Mouse (Mus musculus) layer of hippocampus, adult 9-10 months (tissue): Measurements from ENCODE around the gene Map1b.

Source experiments
- DNase-seq: peaks from one replicate; pipeline ENCODE4 v3.0.0; 2022; ENCODE audit warnings: low spot score

The Map1b gene

DNA sequence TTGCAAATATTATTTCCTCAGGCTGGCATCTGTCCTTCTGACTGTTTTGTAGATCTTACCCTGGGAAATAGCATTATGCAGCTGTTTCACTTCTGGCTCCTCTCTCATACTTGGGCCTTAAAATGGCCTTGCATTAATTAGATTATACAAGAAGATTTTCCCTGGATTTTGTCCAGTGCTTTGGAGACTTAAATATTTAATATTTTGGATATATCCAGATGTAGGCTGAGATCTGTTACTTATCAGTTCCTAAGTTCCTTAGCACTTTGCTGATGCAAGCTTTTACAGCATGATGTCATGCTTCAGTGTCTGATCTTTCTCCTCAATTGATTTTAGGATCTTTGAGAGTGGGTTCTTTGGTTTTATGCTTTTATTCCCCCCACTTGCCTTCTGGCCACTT is 11.6 kb upstream of the Map1b start:
- no peak for DNase-seq

DNA sequence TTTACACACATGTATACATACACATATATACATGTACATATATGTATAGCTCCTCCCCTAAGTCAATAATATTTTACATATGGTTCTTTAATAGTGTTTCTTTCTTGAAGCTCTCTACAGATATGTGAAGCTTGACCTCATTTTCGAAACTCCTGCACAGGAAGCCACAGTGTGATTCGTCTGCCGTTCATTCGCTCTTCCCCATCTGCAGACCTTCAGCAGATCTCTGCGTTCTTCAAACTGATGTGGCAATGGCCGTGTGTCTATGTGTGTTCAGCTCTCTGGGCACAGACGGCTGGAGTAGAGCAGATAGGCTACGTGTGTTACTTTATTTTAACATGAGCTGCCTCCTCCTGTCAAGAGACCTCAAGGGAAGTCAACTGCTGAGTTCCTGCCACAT is 9.2 kb upstream of the Map1b start:
- no peak for DNase-seq

DNA sequence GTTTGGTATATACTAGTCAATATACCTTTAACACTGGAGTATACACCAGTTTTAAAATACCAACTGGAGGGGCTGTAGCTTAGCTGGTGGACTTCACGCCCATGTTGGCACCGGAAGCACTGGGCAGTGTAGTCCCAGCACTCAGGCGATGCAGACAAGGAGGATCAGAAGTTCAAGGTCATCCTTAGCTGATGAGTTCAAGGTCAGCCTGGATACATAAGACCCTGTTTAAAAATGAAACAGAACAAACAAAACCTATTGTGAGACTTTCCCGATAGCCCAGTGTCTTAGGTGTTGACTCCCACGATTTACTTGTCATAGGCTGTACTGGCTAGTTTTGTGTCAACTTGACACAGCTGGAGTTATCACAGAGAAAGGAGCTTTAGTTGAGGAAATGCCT is 1.5 kb upstream of the Map1b start:
- DNase-seq: no peak

DNA sequence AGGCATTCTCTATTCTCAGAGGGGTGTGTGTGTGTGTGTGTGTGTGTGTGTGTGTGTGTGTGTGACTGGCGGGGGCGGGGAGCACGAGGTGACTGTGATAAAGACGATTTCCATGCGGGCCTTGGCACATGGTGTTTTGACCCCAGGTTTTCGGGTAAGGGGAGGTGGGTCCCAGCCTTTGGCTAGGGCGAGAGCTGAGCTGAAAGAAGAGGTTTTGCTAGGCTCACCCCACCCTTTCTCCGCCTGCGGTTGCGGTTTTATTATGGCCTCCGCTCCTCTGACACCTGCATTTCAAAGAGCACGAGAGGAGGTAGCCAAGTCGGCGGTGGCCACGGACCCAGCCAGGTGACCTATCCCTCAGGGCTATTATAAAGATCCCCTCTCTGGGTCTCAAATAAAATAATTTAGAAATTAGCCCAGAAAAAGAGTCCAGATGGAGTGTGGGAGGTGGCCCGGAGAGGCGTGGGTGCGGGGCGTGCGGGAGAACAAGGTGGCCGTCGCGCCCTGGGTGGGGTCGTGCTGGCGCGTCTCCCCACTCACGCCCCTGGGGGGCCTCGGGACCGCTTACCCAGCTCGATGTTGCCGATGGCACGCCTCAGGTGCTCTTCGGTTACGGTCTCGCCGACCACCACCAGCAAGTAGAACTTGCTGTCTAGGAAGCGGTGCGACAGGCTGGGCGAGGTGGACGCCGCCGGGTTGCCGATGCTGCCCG is 448 bp downstream of the Map1b start:
- DNase-seq: no peak

DNA sequence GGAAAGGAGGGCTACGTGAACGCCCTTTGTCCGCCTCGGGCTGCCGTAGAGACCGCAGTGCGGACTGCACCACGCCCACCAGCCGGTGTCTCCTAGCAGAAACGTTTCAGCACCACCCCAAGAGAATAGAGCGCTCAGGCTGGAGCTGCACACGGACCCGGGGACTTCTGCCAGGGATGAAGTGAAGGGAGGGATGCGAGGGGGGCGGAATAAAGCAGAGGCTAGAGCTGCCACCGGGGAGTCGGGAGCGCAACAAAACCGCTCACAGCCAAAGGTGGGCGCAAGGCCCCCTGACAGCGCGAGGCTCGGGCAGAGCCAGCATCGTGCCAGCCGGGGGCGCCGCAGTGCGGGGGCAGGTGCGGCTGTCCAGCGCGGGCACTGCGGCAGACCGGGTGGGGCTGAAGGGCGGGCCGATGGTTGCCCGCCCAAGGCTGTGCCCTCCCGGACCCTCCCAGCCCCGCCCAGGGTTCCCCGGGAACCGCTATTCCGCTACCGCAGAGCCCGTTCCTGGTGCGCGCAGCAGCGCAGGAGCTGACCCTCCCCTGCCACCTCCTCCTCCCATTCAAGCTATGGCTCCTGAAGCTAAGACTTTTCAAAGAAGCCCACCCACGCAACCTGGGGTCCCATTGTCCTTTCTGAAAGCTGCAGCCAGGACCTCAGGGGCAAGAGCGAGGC is 1.3 kb downstream of the Map1b start:
- no peak for DNase-seq

DNA sequence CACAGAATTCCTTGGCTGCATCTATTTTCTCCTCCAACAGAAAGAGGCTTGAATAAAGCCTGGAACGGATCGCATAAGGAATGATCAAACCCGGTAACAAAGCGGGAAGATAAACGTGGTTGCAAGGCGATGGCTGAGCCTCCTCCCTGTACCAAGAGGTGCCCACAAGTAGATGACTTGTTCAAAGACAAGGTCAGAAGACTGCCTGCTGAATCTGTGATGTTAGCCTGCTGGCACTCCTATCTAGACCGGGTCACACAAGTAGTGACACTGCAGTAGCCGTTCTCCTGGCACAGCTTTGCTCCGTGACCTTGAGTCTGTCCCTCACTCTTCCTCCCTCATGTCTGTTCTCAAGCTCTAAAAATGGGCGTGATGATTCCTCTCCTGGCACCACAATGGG is 2.4 kb downstream of the Map1b start:
- no peak for DNase-seq

DNA sequence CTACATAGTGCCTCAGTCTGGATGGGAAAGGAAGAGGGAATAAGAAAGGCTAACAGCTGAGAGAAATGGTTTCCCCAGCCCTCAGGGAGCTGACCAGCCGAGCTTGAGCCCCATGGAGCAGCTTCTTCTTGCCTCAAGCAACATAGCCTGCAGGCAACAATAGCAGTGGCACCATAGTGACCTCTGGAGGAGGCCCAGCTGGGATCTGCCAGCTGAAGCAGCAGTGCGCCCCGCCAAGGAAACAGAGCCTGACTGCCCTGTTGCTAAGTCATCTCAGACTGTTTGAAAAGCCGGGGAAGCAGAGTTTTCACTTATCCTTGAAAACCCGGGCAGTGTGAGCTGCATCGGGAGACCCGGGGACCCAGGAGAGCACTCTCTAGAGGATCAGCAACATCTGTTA is 3.2 kb downstream of the Map1b start:
- DNase-seq: no peak

DNA sequence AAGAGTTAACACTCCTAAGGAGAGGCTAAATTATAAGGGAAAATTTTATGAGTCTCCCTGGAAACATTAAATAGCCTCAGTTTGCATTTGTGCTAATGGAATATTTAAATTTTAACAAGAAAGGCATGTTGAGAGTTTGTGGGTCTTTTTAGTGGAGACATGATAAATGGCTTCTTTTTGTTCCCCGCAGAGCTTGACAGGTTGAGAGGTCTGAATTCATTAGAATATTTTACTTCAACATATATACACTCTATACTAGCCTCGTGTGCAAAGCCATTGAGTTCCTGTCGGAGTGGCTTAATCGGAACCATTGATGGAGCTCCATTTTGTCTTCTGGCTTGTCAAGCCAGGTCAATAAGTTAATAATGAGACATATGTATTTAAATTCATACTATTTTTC is 6.4 kb downstream of the Map1b start:
- no peak for DNase-seq

DNA sequence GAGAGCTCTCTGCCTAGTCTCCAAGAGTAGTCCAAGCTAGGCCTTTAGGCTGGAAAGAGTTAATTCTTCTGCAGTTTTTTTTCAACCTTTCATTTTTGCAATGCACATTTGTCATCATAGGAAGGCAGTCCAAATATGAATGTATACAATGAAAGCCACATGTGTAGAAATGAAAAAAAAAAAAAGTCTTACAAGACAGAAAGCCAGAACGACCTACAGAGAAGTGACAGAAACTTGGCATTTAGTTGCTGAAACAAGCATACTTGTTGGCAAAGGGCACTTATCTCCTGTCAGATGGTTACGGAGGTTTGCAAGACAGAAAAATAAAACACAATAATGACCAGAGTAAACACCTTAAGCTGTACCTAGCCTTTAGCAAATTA is 9.8 kb downstream of the Map1b start:
- DNase-seq: no peak

DNA sequence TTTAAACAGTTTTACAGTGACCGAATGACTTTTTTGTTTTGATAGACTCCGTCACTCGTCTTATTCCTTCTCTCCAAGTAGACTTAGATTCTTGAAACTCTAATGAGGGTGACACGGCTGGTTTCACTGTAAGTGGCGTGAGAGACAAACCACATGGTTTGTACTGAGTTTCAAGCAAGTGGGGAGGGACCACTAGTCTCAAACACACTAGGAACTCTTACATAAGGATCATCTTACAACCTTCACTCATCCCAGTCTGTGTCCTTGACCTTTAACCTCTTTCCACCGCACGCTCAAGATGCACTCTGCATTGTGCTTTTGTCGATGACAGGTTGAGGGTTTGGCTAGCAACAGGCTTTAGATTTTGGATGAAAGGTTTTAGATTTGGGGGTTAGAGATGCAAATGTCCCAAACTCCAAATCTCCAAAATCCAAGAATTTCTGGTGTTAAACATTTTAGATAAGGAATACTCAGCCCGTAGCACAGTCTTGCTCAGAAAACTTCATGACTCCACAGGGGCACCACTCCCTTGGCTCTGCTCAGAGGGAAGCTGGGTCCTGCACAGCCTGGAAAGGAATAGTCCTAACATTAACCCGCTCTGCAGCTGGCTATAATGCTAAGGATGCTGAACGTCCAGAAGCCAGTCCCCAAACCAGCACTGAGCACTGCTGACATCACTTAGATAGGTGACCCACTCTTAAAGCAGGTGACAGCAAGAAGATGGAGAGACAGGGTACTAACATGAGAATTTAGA is 10.3 kb downstream of the Map1b start:
- no peak for DNase-seq

DNA sequence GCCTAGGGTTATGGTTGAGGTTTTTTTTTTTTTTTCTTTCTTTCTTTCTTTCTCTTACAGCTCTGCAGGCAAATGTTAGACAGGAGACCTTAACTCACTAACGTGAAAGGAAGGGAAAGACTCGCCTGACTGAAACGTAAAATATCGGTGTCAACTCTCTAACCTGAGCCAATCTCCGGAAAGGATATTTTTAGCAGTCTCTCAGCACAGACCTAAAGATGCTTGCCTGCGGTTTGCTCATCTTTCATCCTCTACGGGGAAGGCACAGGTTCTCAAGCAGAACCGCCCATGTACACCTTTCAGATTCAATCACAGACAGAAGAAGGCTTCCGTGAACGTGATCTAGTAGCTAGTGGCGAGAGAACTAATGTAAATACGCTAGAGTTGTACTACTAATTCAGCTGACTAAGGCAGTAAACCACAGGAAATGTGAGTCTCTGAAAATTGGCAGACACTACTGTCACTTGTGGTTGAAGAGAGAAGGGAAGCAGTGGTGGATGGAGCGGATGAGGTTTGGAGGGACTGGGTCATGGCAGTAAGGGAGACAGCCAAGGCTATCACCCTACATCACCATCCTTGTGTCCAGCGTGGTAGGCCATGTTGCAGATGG is 12.9 kb downstream of the Map1b start:
- DNase-seq: no peak

DNA sequence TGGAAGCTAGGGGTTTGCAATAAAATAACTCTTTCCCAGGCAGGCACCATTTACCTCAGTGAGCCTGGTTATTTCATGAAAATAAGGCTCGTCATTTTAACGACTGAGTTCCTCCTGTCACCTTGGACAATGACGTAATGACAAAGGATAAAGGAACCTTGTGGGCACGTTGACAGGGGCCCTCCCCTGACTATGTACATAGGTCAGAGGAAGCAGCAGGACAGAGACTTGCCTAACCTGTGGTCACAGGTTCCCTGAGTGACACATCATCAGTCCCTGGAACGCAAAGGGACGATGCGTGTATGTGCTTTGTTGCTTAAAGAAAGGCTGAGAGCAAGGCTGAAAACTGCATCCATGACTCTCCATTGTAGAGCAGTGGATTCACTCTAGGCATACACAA is 13.4 kb downstream of the Map1b start:
- DNase-seq: no peak

DNA sequence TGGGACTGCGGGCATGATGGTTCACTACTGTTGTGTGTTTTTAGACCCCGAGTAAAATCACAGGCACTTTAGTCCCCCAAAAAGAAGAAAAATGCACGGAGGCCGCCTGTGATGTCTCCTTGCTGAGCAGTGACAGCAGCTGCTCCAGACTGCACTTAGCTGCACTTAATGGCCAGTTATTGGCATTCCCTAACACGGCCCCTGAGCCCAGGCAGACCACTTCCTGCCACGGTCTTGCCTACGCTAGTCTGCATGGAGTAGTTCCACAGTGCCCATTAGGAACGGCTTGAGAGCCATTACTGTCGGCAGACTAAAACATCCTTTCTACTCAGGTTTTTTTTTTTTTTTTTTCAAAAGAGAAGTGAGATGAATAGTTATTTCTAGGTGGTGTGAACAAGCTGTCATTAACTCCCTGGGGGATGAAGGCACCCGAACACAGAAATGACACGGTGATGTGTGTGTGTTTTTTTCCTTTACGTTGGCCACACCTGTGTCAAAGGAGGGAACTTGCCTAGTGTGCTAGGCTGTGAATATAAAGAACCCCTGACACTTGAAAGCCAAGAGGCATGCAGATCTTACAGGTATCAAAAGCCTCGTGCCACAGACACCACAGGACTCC is 14.1 kb downstream of the Map1b start:
- DNase-seq: no peak

DNA sequence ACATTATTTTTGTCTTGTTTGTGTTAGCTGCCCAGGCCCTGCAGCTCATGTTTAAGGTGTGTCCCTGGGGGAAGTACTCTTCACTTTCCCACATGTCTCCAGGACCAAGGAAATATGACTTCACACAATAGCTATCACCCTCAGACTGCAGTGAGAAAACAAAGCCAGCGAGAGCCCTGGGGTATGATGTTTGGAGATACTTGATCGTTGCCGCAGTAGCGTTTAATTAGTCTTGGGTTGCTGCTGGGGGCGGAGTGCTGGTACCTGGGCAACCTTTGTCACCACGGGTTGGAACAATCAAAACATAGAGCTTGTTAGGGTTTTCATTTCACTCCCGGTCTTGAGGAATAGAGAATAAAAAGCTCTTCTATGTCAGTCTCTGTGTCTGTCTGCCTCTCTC is 14.9 kb downstream of the Map1b start:
- no peak for DNase-seq

DNA sequence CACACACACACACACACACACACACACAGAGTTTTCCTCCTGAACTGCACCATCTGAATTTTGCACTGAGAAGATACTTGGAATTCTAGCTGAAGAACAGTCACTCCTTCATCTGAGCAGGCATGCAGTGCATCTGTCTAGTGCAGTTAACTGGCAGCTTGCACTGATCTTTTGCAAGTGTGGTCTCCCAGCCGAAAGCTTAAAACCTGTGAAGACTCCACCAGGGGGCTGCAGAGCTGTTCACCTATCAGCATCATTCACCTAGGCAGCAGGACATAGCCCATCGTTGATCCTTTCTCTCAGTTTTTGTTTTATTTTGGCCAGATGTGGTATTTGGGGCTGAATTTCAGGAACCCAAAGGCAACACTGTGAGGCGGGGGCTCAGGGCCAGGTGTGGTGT is 15.7 kb downstream of the Map1b start:
- DNase-seq: no peak

DNA sequence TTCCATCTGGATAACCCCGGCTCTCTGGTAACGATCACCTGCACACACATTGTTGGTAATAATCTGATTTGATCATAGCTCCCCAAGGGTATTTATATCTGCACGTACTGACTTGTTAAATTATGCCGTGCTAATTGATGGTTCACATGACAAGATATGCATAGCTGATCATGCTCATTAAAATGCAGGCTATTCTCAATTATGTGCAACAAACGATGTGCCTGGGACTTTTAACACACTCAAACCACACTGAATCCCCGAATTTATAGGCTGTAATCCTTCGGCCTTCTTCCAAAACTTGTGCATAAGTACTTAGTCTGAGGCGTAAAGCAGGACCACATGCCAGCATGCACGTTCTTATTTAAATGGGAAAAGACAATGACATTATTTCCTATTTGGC is 16.6 kb downstream of the Map1b start:
- no peak for DNase-seq

DNA sequence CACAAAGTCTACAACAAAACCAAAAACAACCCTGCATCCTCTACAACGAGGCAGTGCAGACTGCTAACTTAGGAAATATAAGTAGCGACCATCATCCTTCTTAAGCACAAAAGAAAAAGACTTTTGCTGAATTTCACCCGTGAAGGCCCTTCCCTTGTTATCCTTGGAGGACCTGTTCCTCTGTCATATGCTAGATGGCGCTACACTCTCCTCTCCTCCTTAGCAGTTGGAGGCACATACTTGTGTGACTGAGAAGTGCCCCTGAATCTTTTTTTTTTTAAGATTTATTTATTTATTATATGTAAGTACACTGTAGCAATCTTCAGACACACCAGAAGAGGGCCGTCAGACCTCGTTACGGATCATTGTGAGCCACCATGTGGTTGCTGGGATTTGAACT is 20.2 kb downstream of the Map1b start:
- no peak for DNase-seq

DNA sequence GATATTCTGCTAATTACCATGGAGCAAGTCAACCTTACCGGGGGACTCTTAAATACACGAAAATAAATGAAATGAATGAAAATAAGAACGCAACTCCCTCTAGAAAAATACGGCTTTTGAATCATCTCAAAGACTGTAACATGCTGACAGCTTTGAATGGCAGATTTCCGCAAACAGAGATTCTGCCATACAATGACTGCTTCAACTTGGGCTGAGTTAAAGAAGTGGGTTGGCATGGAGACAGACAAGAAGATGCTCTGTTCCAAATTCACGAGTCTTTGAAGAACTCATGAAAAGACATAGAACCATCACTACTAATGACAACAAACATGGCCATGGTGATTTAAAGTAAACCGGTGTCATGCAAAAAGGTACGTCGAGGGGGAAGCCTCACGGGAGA is 21.9 kb downstream of the Map1b start:
- DNase-seq: no peak

DNA sequence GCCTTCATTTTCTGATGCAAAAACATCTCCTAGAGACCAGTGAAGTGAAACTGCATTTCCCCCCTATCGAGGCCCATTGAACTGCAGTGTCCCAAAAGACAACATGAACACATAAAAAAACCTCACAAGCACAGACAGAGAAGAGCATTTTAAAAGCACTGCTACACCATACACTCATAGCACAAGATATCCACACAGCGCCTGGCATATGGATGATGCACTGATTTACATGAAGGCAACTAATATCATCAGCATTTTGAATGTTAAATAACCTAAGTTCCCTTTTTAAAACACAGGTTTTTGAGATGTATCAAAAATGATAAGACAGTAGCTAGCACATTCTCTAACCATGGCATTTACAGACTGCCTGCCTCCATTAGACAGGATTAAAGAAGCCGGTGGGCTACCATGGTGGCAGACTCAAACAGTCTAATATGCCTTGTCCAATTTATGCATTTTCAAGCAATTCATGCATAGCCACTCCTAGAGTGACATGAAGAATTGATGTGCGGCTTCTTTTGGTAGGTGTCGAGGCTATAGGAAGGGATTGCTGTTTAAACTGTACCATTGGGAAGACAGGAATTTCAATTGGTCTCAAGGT is 22.9 kb downstream of the Map1b start:
- DNase-seq: no peak

DNA sequence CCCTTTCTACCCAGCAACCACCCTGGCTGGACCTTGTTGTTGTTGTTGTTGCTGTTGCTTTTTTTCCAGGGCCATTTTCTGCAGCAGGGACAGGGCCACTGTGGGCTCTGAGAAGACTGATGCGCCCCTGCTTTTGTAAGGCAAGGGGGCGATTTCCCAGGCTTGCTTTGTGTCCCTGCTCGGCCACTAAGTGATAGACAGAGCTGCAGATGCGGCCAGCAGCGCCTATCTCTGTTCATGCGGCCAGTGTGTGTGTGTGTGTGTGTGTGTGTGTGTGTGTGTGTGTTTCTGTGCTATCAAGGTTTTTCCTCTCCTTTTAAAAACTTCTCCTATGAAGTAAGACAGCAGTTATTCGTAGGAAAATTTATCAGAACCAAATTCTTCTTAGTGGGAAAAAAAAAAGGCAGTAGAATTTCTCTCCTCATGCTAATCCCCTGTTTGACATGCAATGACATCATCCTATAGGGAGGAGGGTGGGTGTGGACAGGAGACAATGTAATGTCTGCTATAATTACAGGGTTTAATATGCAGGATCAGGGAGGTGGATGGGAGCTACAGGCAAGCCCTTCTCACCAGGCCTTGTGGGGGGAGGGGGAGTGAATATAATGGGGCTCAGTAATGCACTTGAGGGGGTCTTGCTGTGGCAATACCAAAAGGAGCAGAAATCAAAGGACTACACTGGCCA is 23.6 kb downstream of the Map1b start:
- DNase-seq: no peak

DNA sequence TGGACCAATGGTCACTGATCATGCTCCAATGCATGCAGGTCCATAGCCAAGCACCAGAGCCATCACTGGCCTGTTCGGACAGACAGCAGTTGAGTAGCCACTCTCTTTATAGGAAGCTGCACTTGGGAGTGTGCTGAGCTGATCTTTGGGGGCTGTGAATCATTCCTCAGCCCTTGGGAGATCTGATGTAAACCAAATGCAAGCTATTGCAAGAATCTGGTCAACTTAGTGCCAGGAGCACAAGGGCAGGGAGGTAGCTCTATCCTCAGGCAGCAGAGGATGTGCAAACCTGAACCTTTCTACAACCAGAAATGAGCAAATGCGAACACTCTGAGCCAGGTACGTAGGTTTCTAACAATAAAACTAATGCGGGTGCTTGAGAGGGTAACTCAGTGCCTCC is 26.3 kb downstream of the Map1b start:
- DNase-seq: no peak

DNA sequence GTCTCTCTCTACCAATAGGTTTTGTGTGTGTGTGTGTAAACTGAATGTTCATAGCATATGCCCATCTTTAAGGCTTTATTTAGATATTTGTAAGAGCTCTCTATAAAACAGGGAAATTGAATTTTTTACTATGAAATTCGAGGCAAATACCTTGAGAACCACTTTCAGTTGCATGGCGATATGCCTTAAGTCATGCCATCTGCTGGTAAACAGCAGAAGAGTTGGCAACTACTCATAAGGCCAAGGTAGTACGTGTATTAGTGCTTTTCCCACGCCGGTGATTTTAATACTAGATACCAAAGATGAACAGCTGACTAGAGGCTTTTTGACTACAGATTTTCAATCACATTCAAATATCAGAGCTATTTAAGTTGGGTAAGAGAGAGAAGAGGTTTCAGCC is 27.2 kb downstream of the Map1b start:
- no peak for DNase-seq
